Mouse (Mus musculus): ENCODE results near the gene Hipk2.

- TF ChIP-seq CTCF (IDR thresholded peaks at IDR 0.05; ENCODE audit: control insufficient read depth, insufficient read depth, insufficient replicate concordance, low read depth, low read length): no peak
- TF ChIP-seq POLR2A (IDR thresholded peaks at IDR 0.05; ENCODE audit: control insufficient read depth, low read depth, low read length): no peak
These were observed 118.4 kb downstream of the Hipk2 start for GRCm38 (mm10) chr6:38757597-38757996.

Data from testis, adult 2 months (tissue).